Mouse (Mus musculus) thymus, adult 2 months (tissue): ENCODE results near the gene 9130409I23Rik.

ENCODE experiments used
- CTCF ChIP-seq: fragments of 200-500 bp; IDR thresholded peaks from 2 replicates; pipeline ENCODE4 v1.5.1; 2012; ENCODE audit warnings: mild to moderate bottlenecking, control low read depth, low read length, moderate library complexity, borderline replicate concordance; ENCODE audit not compliant: control insufficient read depth, poor library complexity, insufficient read depth; ENCODE audit errors: extremely low read depth
- POLR2A ChIP-seq: fragments of 200-500 bp; IDR thresholded peaks from 2 replicates; pipeline ENCODE4 v1.6.1; 2012; ENCODE audit warnings: mild to moderate bottlenecking, low read length, control low read depth, moderate library complexity; ENCODE audit not compliant: control insufficient read depth, poor library complexity, insufficient read depth; ENCODE audit errors: extremely low read depth

DNA sequence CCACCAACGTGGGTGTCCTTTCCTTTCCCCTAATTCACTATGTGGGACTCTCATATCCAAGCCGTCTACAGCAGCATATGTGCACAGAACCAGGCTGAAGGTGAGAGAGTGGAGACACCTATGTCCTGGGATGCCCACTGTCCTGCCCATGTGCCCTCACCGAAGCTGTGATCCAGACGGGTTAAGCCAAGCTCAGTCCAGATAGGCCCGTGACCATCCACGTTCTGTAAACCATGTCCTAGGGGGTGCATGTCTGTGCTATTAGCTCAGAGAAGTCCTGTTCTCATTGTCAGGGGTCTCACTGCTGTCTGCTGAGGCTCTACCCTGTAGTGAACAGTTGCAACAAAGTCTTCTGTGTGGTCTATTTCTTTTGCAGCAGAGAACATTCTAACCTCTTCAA is 43.2 kb upstream of the 9130409I23Rik start:
- TF ChIP-seq POLR2A (no peak), CTCF (no peak)
